Mouse (Mus musculus) c-Kit-negative CD71-positive TER-119-positive erythroid progenitor cells, embryonic 14.5 days (primary cell): ENCODE results near the gene Cmtm8.

Experiments
- DNase-seq: peaks from one replicate; pipeline ENCODE4 v3.0.0-alpha.2; 2013; ENCODE audit warnings: low read depth, low spot score

Cmtm8 gene

GRCm38 (mm10) chr9:114844017-114844662 is at the start of gene Cmtm8:
Gene Cmtm8, minus strand, starts transcription at chr9:114844156.
- DNase-seq = no peak

- DNase-seq = no peak
These were observed 49.0 kb upstream of the Cmtm8 start for GRCm38 (mm10) chr9:114892974-114893373.

GRCm38 (mm10) chr9:114890377-114890776 is 46.4 kb upstream of the Cmtm8 start:
- DNase-seq = no peak

GRCm38 (mm10) chr9:114888856-114889407 is 45.0 kb upstream of the Cmtm8 start:
- no peak for DNase-seq

- no peak for DNase-seq
These were observed 43.7 kb upstream of the Cmtm8 start for GRCm38 (mm10) chr9:114887699-114888098.

GRCm38 (mm10) chr9:114885991-114886662 is 42.2 kb upstream of the Cmtm8 start:
- DNase-seq = no peak

- DNase-seq = no peak
These were observed 41.6 kb upstream of the Cmtm8 start for GRCm38 (mm10) chr9:114885564-114885963.

- DNase-seq = no peak
These were observed 38.0 kb upstream of the Cmtm8 start for GRCm38 (mm10) chr9:114881977-114882376.

- DNase-seq = no peak
These were observed 11.4 kb upstream of the Cmtm8 start for GRCm38 (mm10) chr9:114855327-114855726.

GRCm38 (mm10) chr9:114854686-114855085 is 10.7 kb upstream of the Cmtm8 start:
- no peak for DNase-seq

- DNase-seq = no peak
These were observed 9.4 kb upstream of the Cmtm8 start for GRCm38 (mm10) chr9:114853336-114853735.

GRCm38 (mm10) chr9:114851419-114852190 is 7.6 kb upstream of the Cmtm8 start:
- DNase-seq = no peak

GRCm38 (mm10) chr9:114843634-114844016 is 331 bp downstream of the Cmtm8 start:
- DNase-seq = no peak

- DNase-seq = no peak
These were observed 1.1 kb downstream of the Cmtm8 start for GRCm38 (mm10) chr9:114842886-114843285.

GRCm38 (mm10) chr9:114842269-114842668 is 1.7 kb downstream of the Cmtm8 start:
- DNase-seq = no peak

GRCm38 (mm10) chr9:114838870-114839269 is 5.1 kb downstream of the Cmtm8 start:
- no peak for DNase-seq

- DNase-seq = no peak
These were observed 12.4 kb downstream of the Cmtm8 start for GRCm38 (mm10) chr9:114831527-114831926.

- DNase-seq = no peak
These were observed 13.6 kb downstream of the Cmtm8 start for GRCm38 (mm10) chr9:114830351-114830750.

GRCm38 (mm10) chr9:114829669-114830068 is 14.3 kb downstream of the Cmtm8 start:
- DNase-seq = no peak

- no peak for DNase-seq
These were observed 15.6 kb downstream of the Cmtm8 start for GRCm38 (mm10) chr9:114828377-114828776.

- no peak for DNase-seq
These were observed 16.6 kb downstream of the Cmtm8 start for GRCm38 (mm10) chr9:114827242-114827852.

GRCm38 (mm10) chr9:114824166-114824565 is 19.8 kb downstream of the Cmtm8 start:
- DNase-seq = no peak
